Mouse (Mus musculus) heart, adult 2 months (tissue): Measurements from ENCODE around the gene Nek9.

ENCODE experiments used
- CTCF ChIP-seq: fragments of 200-600 bp; IDR thresholded peaks from 2 replicates; pipeline ENCODE4 v1.8.1; 2022; ENCODE audit warnings: antibody characterized with exemption, mild to moderate bottlenecking, moderate library complexity
- EP300 ChIP-seq: fragments of 200-500 bp; IDR thresholded peaks from 2 replicates; pipeline ENCODE4 v1.6.1; 2011; ENCODE audit warnings: low read depth, low read length, control low read depth; ENCODE audit not compliant: insufficient read depth
- POLR2A ChIP-seq: fragments of 200-500 bp; IDR thresholded peaks from 2 replicates; pipeline ENCODE4 v1.6.1; 2011; ENCODE audit warnings: mild to moderate bottlenecking, low read depth, low read length, control low read depth; ENCODE audit not compliant: insufficient read depth

DNA sequence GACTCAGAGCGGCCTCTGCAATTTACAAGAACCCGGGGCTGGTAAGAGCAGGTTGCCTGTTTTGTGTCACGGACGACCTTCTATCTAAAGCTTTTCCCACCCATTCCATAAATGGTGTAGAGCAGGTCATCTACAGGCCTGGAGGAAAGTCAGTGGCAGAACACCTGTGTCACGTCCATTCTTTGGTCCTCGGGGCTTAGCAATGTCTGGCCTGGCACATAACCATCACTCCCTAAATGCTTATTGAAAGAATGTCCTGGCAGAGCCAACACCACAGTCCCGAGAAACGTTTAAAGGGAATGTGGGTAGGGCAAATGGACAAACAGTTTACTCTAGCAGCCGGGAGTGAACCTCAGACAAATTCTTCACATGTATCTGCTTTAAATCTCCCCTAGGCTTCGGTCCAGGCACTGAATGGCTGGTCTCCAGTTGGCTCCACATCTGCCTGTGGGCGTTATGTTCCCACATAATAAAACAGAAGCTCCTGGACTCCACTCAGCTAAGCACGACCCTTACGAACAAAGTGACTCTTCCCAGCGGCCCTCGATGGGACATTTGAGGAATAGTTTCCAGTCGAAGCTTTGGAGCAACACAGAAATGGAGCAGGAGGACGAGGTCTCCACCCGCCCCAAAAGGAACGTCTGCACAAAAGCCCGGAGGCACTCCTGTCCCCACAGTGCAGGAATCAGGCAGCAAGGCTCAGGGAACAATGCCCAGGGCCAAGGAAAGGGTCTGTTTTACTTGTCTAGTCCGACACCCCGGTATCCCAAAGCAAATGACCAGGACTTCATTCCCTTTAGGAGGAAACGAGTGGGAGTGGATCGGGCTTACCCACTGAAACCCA, 49.8 kb downstream of the Nek9 start:
- TF ChIP-seq CTCF (no peak), POLR2A (no peak), EP300 (no peak)
